Mouse (Mus musculus) kidney, adult 2 months (tissue): Measurements from ENCODE around the gene Cpeb4.

Experiments
- CTCF ChIP-seq: fragments of 200-500 bp; conservative IDR thresholded peaks from 2 replicates; pipeline ENCODE4 v1.5.1; 2011; ENCODE audit warnings: low read depth, mild to moderate bottlenecking, control low read depth, low read length, moderate library complexity, mixed read lengths; ENCODE audit not compliant: insufficient read depth, insufficient read length
- POLR2A ChIP-seq: fragments of 200-500 bp; IDR thresholded peaks from one replicate; pipeline ENCODE4 v1.6.1; 2011; ENCODE audit warnings: low read depth, low read length, control low read depth

- TF ChIP-seq CTCF = no peak
- no peak for TF ChIP-seq POLR2A
Observed at GRCm38 (mm10) chr11:31936910-31937525, 65.0 kb downstream of the Cpeb4 start.
